Mouse (Mus musculus): ENCODE results near the gene Zfyve28. TPM values are rescaled to one million over a fixed set of nuclear protein-coding genes. Genes with fewer than 3 reads are reported as not detected.

Gene Zfyve28
- polyA plus RNA-seq, 1 experiment from 2014 or later: 0.07 TPM

DNA sequence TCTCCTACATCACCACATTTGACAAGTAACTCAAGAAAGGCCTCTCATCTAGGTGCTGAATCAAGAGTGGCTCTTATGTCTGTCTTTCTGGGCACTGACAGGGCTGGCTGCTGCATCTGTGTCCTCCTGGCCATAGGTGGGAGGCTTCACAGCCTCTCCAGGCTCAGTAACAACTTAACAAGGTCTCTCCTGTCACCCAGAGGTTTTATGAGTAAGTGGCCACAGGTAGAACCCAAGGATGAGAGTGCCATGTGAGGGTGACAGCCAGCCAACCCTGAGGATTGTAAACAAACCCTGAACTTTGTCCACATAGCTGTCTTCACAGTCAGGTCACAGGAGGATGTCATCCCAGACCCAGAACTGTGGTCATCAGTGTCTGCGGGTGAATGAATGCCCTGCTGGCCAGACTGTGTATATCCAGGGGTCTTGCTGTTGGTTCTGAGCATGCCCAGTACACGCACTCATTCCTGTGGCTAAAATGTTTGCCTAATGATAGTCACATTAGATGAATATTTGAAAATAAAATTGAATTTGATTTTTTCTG lies 31.3 kb upstream of the Zfyve28 start:
- H3K4me3 ChIP-seq: no peak overlapping the region
- no peaks in the 10 kb centered on the region for H3K36me3 ChIP-seq
- 54% methylated on average over 2 of the region's 2 CpGs for WGBS
- no peak overlapping the region for H3K27ac ChIP-seq (replicated peaks)
- no peak for ATAC-seq (ENCODE audit: extremely low read depth, insufficient number of reproducible peaks, low FRiP score, low TSS enrichment)
- H3K9ac ChIP-seq: no peak overlapping the region
- H3K4me2 ChIP-seq: no peak overlapping the region
- H3K4me1 ChIP-seq: no peaks in the 10 kb centered on the region
- H3K27me3 ChIP-seq (replicated peaks): no peaks in the 10 kb centered on the region
- H3K9me3 ChIP-seq: no peaks in the 10 kb centered on the region

- no peak for ATAC-seq (ENCODE audit: extremely low read depth, insufficient number of reproducible peaks, low FRiP score, low TSS enrichment)
These were observed 20.8 kb upstream of the Zfyve28 start for GRCm38 (mm10) chr5:34309016-34309415.

GRCm38 (mm10) chr5:34302377-34302776 lies 14.1 kb upstream of the Zfyve28 start:
- ATAC-seq (ENCODE audit: extremely low read depth, insufficient number of reproducible peaks, low FRiP score, low TSS enrichment): no peak
- H3K27me3 ChIP-seq (replicated peaks): peaks cover 45% of the 10 kb centered on the region; the same call in 1 of the 2 replicates
- 58% methylated on average over 7 of the region's 7 CpGs for WGBS
- H3K4me2 ChIP-seq: no peak overlapping the region
- H3K27ac ChIP-seq (replicated peaks): no peak overlapping the region
- H3K36me3 ChIP-seq: no peaks in the 10 kb centered on the region
- H3K9me3 ChIP-seq: no peaks in the 10 kb centered on the region
- no peak overlapping the region for H3K4me3 ChIP-seq
- no peaks in the 10 kb centered on the region for H3K4me1 ChIP-seq
- H3K9ac ChIP-seq: no peak overlapping the region

More at GRCm38 (mm10) chr5:34309016-34309415, 20.8 kb upstream of the Zfyve28 start:
- 52% methylated on average over 3 of the region's 3 CpGs for WGBS
- H3K9ac ChIP-seq: no peak overlapping the region
- H3K4me1 ChIP-seq: no peaks in the 10 kb centered on the region
- no peak overlapping the region for H3K4me3 ChIP-seq
- no peaks in the 10 kb centered on the region for H3K9me3 ChIP-seq
- no peak overlapping the region for H3K27ac ChIP-seq (replicated peaks)
- peaks cover under 1% of the 10 kb centered on the region for H3K27me3 ChIP-seq (replicated peaks)
- H3K36me3 ChIP-seq: no peaks in the 10 kb centered on the region
- H3K4me2 ChIP-seq: no peak overlapping the region

DNA sequence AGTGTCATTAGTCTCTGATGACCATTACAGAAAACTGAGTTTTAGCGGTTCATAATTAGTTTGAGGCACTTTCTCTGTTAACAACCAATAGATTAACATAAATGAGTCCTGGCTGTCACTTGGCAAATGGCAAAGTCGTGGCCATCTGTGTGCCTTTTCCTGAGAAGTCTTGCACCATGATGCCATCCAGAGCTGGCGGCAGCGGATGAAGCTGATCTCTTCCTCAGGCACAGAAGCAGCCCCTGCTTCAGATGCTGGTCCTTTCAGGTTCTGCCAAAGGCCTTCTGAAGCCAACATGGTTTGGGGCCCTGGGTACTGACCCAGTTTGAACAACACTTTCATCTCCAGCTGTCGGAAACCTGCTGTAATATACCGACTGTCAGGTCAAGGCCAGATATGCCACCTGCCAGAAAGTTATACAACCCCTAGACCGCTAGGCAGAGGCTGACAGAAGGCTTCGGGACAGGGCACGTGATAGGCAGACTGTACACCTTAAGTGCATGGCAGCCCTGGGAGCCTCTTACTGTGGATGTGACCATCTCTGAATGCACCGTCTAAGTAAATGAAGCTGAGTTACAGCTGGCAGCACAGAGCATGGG lies 10.8 kb upstream of the Zfyve28 start:
- Histone ChIP-seq H3K4me2 (no peak overlapping the region), H3K27me3 (replicated peaks) (0 out of 2 replicates have a peak, but pooled peaks cover 45% of the 10 kb centered on the region), H3K9ac (no peak overlapping the region), H3K9me3 (no peaks in the 10 kb centered on the region), H3K27ac (replicated peaks) (no peak overlapping the region), H3K4me3 (no peak overlapping the region), H3K36me3 (no peaks in the 10 kb centered on the region), H3K4me1 (peaks cover 15% of the 10 kb centered on the region)
- no peak for ATAC-seq (ENCODE audit: extremely low read depth, insufficient number of reproducible peaks, low FRiP score, low TSS enrichment)
- WGBS: 74% methylated on average over 10 of the region's 10 CpGs

GRCm38 (mm10) chr5:34298061-34298460 lies 9.8 kb upstream of the Zfyve28 start:
- H3K4me3 ChIP-seq: no peak overlapping the region
- no peak overlapping the region for H3K27ac ChIP-seq (replicated peaks)
- WGBS: 42% methylated on average over 4 of the region's 4 CpGs
- no peak overlapping the region for H3K9ac ChIP-seq
- H3K9me3 ChIP-seq: no peaks in the 10 kb centered on the region
- no peak overlapping the region for H3K4me2 ChIP-seq
- ATAC-seq (ENCODE audit: extremely low read depth, insufficient number of reproducible peaks, low FRiP score, low TSS enrichment): no peak
- H3K4me1 ChIP-seq: peaks cover 19% of the 10 kb centered on the region
- 0 out of 2 replicates have a peak, but pooled peaks cover 41% of the 10 kb centered on the region for H3K27me3 ChIP-seq (replicated peaks)
- no peaks in the 10 kb centered on the region for H3K36me3 ChIP-seq

DNA sequence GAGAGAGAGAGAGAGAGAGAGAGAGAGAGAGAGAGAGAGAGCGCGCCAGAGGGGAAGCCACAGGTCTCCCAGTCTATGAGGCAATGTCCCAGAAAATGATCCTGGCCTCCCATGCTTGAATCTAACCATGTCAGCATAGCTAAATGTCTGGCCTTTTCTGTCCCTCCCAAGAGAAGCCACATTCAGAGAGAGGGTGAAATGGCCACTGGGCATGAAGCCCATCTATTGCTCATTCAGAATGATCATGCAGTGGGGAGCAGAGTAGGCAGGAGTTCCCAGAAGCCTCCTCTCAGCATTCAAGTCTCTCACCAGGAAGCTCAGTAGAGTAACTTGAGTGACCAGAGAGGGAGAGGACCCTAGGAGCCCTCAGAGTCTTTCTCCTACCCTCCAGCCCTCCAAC lies 6.9 kb upstream of the Zfyve28 start:
- peaks cover 46% of the 10 kb centered on the region for H3K27me3 ChIP-seq (replicated peaks)
- H3K36me3 ChIP-seq: no peaks in the 10 kb centered on the region
- no peaks in the 10 kb centered on the region for H3K9me3 ChIP-seq
- no peak overlapping the region for H3K4me3 ChIP-seq
- 56% methylated on average over 2 of the region's 2 CpGs for WGBS
- H3K4me2 ChIP-seq: no peak overlapping the region
- no peak for ATAC-seq (ENCODE audit: extremely low read depth, insufficient number of reproducible peaks, low FRiP score, low TSS enrichment)
- H3K4me1 ChIP-seq: peaks cover 19% of the 10 kb centered on the region
- no peak overlapping the region for H3K9ac ChIP-seq
- no peak overlapping the region for H3K27ac ChIP-seq (replicated peaks)

- Histone ChIP-seq H3K4me2 (no peak overlapping the region), H3K36me3 (no peaks in the 10 kb centered on the region), H3K27me3 (replicated peaks) (peaks cover 46% of the 10 kb centered on the region), H3K9ac (no peak overlapping the region), H3K4me1 (peaks cover 19% of the 10 kb centered on the region), H3K4me3 (no peak overlapping the region), H3K9me3 (no peaks in the 10 kb centered on the region), H3K27ac (replicated peaks) (no peak overlapping the region)
- WGBS: 28% methylated on average over 2 of the region's 2 CpGs
- ATAC-seq (ENCODE audit: extremely low read depth, insufficient number of reproducible peaks, low FRiP score, low TSS enrichment): no peak
These were observed 6.4 kb upstream of the Zfyve28 start for GRCm38 (mm10) chr5:34294696-34295095.

- H3K27me3 ChIP-seq (replicated peaks): peaks cover 48% of the 10 kb centered on the region
- H3K4me2 ChIP-seq: no peak overlapping the region
- peaks cover 19% of the 10 kb centered on the region for H3K4me1 ChIP-seq
- H3K36me3 ChIP-seq: no peaks in the 10 kb centered on the region
- no peak for ATAC-seq (ENCODE audit: extremely low read depth, insufficient number of reproducible peaks, low FRiP score, low TSS enrichment)
- H3K4me3 ChIP-seq: no peak overlapping the region
- no peaks in the 10 kb centered on the region for H3K9me3 ChIP-seq
- H3K9ac ChIP-seq: no peak overlapping the region
- 73% methylated on average over 6 of the region's 6 CpGs for WGBS
- no peak overlapping the region for H3K27ac ChIP-seq (replicated peaks)
These were observed 5.1 kb upstream of the Zfyve28 start for GRCm38 (mm10) chr5:34293363-34293762.

- 56% methylated on average over 2 of the region's 2 CpGs for WGBS
- Histone ChIP-seq H3K9ac (no peak overlapping the region), H3K27me3 (replicated peaks) (peaks cover 81% of the 10 kb centered on the region), H3K4me2 (no peak overlapping the region), H3K4me3 (no peak overlapping the region), H3K9me3 (no peaks in the 10 kb centered on the region), H3K4me1 (peaks cover 29% of the 10 kb centered on the region), H3K36me3 (no peaks in the 10 kb centered on the region), H3K27ac (replicated peaks) (no peak overlapping the region)
- no peak for ATAC-seq (ENCODE audit: extremely low read depth, insufficient number of reproducible peaks, low FRiP score, low TSS enrichment)
These were observed 1.0 kb upstream of the Zfyve28 start for GRCm38 (mm10) chr5:34289286-34289685.

DNA sequence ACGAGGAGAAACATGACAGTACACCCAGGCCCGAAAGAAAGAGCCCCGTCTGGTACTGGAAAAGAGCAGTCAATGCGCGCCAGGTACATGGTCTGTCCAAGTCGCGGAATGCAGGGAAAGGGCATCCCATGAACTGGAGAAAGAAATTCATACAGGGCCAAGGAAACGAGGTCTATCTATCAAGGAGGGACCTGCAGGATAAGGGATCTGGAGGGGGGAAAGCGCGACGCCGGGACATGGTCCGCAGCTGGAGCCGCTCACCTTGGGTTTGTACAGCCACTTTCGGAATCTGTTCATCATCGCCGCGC lies 457 bp downstream of the Zfyve28 start:
- Histone ChIP-seq H3K9me3 (no peaks in the 10 kb centered on the region), H3K36me3 (no peaks in the 10 kb centered on the region), H3K4me2 (peak overlapping the region; percentile 98), H3K4me3 (peak overlapping the region; percentile 74), H3K27ac (replicated peaks) (no peak overlapping the region), H3K27me3 (replicated peaks) (peaks cover 92% of the 10 kb centered on the region), H3K4me1 (peaks cover 25% of the 10 kb centered on the region), H3K9ac (peak overlapping the region; percentile 72)
- ATAC-seq (ENCODE audit: extremely low read depth, insufficient number of reproducible peaks, low FRiP score, low TSS enrichment): no peak
- 1% methylated on average over 18 of the region's 18 CpGs for WGBS

- H3K36me3 ChIP-seq: no peaks in the 10 kb centered on the region
- peak overlapping the region; percentile 65 for H3K9ac ChIP-seq
- H3K27ac ChIP-seq (replicated peaks): no peak overlapping the region
- no peak for ATAC-seq (ENCODE audit: extremely low read depth, insufficient number of reproducible peaks, low FRiP score, low TSS enrichment)
- H3K9me3 ChIP-seq: no peaks in the 10 kb centered on the region
- H3K4me2 ChIP-seq: peak overlapping the region; percentile 98
- H3K27me3 ChIP-seq (replicated peaks): peaks cover 94% of the 10 kb centered on the region
- WGBS: 2% methylated on average over 54 of the region's 54 CpGs
- peak overlapping the region; percentile 74 for H3K4me3 ChIP-seq
- peaks cover 25% of the 10 kb centered on the region for H3K4me1 ChIP-seq
These were observed 1.0 kb downstream of the Zfyve28 start for GRCm38 (mm10) chr5:34287001-34287837.

All from heart, embryonic 13.5 days (tissue).